Mouse (Mus musculus) hindbrain, embryonic 12.5 days (tissue): ENCODE data around the gene Mreg. TPM values are rescaled to one million over a fixed set of nuclear protein-coding genes. Genes with fewer than 3 reads are reported as not detected.

Source experiments
- ATAC-seq: fragments of 200-750 bp; cut with Nextera tagmentation; 2 replicates; pipeline ENCODE4 v1.8.0; 2017; ENCODE audit warnings: moderate TSS enrichment; ENCODE audit not compliant: low FRiP score
- H3K27ac ChIP-seq: fragments of 300-500 bp; sonication (generic); 2 replicates; pipeline ENCODE4 v1.5.1; 2016; ENCODE audit warnings: mild to moderate bottlenecking
- H3K27me3 ChIP-seq: fragments of 300-500 bp; sonication (generic); 2 replicates; pipeline ENCODE4 v1.6.1; 2016; ENCODE audit warnings: mild to moderate bottlenecking
- H3K36me3 ChIP-seq: fragments of 300-500 bp; sonication (generic); 2 replicates; pipeline ENCODE4 v1.6.1; 2016; ENCODE audit warnings: mild to moderate bottlenecking
- H3K4me1 ChIP-seq: fragments of 300-500 bp; sonication (generic); 2 replicates; pipeline ENCODE4 v1.6.1; 2016
- H3K4me2 ChIP-seq: fragments of 300-500 bp; sonication (generic); replicated peaks from 2 replicates; pipeline ENCODE4 v1.6.1; 2016; ENCODE audit warnings: mild to moderate bottlenecking
- H3K4me3 ChIP-seq: fragments of 300-500 bp; sonication (generic); 2 replicates; pipeline ENCODE4 v1.5.1; 2016; ENCODE audit warnings: mild to moderate bottlenecking
- H3K9ac ChIP-seq: fragments of 300-500 bp; sonication (generic); 2 replicates; pipeline ENCODE4 v1.6.1; 2016; ENCODE audit warnings: mild to moderate bottlenecking, moderate library complexity
- H3K9me3 ChIP-seq: fragments of 300-500 bp; sonication (generic); replicated peaks from 2 replicates; pipeline ENCODE4 v1.6.1; 2016; ENCODE audit warnings: mild to moderate bottlenecking
- WGBS: fragments of 180-500 bp; shearing (Covaris S2); methylation state at CpG from one replicate; pipeline ENCODE4 v1.1.7; 2016; 5-methylcytosine and 5-hydroxymethylcytosine counted together
- polyA plus RNA-seq: library from polyadenylated mRNA; unstranded; fragments of >200 nt; fragmentation: Nextera tagmentation; extraction: Ambion mirVana; gene quantifications from 2 replicates; pipeline ENCODE4 v1.2.1, GENCODE M21; 2016

Mreg gene
- polyA plus RNA-seq, 1 experiment from 2014 or later = 11.9 TPM

GRCm38 (mm10) chr1:72141893-72142480, 70.1 kb downstream of the Mreg start:
- H3K27ac ChIP-seq = no peak overlapping the region
- 4% methylated on average over 11 of the region's 11 CpGs for WGBS
- H3K4me1 ChIP-seq = peaks cover 3% of the 10 kb centered on the region; the same call in 1 of the 2 replicates
- peak; percentile 80; the same call in 1 of the 2 replicates for ATAC-seq
- H3K36me3 ChIP-seq = no peaks in the 10 kb centered on the region
- peak overlapping the region; percentile 7; the same call in 1 of the 2 replicates for H3K4me3 ChIP-seq
- no peak overlapping the region for H3K9ac ChIP-seq
- H3K4me2 ChIP-seq = peak overlapping the region; percentile 46
- no peaks in the 10 kb centered on the region for H3K27me3 ChIP-seq
- no peaks in the 10 kb centered on the region for H3K9me3 ChIP-seq

DNA sequence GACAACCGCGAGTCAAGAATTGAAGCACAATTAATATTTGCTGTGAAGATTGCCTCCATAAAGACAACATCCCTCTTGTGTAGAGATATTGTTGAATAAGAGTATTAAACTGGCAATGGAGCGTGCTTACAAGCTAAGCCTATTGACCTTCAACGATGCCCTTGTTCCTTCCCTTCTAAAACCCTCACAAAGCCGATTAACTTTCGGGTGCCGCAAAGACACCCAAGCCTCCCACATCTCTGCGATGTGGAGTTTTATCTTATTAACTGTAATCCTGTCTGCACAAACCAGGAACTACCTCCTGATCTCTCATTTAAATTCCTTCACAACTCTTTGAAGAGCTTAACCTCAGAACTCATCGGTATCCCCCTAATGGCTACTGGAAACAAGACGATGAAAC, 76.0 kb downstream of the Mreg start:
- ATAC-seq = no peak
- Histone ChIP-seq H3K36me3 (no peaks in the 10 kb centered on the region), H3K9ac (no peak overlapping the region), H3K27ac (no peak overlapping the region), H3K4me3 (no peak overlapping the region), H3K4me1 (no peaks in the 10 kb centered on the region), H3K27me3 (no peaks in the 10 kb centered on the region), H3K9me3 (peaks cover 7% of the 10 kb centered on the region), H3K4me2 (no peak overlapping the region)
- 95% methylated on average over 10 of the region's 10 CpGs for WGBS

- no peak for ATAC-seq
- Histone ChIP-seq H3K27me3 (no peaks in the 10 kb centered on the region), H3K36me3 (no peaks in the 10 kb centered on the region), H3K9me3 (peaks cover 7% of the 10 kb centered on the region), H3K9ac (no peak overlapping the region), H3K4me1 (no peaks in the 10 kb centered on the region), H3K4me2 (no peak overlapping the region), H3K27ac (no peak overlapping the region), H3K4me3 (no peak overlapping the region)
- WGBS = 53% methylated on average over 1 of the region's 1 CpGs
Observed at GRCm38 (mm10) chr1:72134534-72134933, 77.6 kb downstream of the Mreg start.

DNA sequence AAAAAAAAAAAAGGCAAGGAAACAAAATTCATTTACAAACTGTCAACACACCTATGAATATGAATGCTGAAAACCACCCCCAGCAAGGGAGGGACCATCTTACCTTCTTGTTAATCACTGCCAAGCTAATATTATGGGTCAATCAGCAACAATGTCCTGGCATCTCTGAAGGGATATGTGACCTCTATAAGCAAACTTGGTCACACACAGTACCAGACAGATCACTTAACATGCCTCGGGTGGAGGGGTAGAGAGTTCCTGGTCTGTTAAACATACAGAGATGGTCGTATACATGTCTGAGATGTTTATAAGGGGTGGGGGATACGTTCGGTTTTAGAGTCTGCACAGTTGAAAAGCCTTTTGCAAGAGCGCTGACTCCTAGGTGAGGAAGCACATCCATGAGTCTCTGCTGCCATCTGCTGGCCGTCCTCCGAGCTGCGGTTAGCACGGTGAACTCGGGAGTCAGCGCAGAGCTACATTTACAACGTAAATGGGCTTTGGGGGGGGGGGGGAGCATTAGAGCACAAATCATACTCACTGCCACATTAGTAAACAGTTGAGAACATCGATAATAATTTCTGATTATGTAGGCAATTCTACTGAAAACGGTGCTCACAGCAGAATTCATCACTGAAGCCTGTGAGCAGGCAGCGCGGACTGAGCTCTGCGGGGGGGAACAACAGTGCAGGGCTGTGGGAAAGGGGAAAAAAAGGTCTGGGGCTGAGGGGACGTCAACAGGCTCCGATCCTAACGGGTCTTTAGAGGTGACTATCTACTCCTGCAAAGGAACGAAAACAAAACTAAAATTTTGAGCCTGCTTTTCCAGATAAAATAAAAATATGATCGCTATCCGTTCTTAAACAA, 88.4 kb downstream of the Mreg start:
- peak; percentile 85 for ATAC-seq
- 26% methylated on average over 23 of the region's 23 CpGs for WGBS
- Histone ChIP-seq H3K27me3 (no peaks in the 10 kb centered on the region), H3K9me3 (no peaks in the 10 kb centered on the region), H3K4me1 (peaks cover 2% of the 10 kb centered on the region; the same call in 1 of the 2 replicates), H3K36me3 (no peaks in the 10 kb centered on the region), H3K9ac (no peak overlapping the region), H3K4me2 (peak overlapping the region; percentile 40), H3K4me3 (no peak overlapping the region), H3K27ac (no peak overlapping the region)

DNA sequence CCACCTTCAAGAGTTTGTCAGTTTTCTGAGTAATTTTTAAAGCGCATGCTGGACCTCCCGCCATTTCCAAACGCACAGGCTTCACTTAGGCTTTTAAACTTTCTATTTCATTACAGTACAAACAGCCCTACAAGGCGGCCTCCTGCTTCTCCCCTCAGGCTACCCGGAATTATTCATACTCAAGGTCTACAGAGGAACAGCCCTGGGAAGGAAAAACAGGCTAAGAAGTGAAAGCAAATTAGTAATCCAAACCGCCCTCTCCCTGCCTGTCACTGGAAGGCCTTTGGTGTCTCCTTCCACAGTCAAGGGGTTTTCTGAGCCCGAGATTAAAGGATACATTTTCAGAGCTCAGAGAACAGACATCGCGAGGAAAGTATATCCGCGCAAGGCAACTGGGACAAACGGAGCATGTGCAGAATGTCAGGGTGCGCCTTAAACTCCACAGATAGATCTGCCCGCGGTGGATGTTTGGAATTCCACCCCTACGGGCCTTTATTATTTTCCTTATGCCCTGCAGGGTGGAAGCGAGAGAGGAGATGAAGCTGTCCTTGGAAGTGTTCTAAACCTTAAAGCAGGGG, 90.4 kb downstream of the Mreg start:
- no peak overlapping the region for H3K9ac ChIP-seq
- no peak for ATAC-seq
- no peaks in the 10 kb centered on the region for H3K27me3 ChIP-seq
- H3K36me3 ChIP-seq = no peaks in the 10 kb centered on the region
- H3K27ac ChIP-seq = no peak overlapping the region
- peaks cover 2% of the 10 kb centered on the region; the same call in 1 of the 2 replicates for H3K4me1 ChIP-seq
- 81% methylated on average over 17 of the region's 17 CpGs for WGBS
- H3K4me3 ChIP-seq = no peak overlapping the region
- no peaks in the 10 kb centered on the region for H3K9me3 ChIP-seq
- H3K4me2 ChIP-seq = no peak overlapping the region

DNA sequence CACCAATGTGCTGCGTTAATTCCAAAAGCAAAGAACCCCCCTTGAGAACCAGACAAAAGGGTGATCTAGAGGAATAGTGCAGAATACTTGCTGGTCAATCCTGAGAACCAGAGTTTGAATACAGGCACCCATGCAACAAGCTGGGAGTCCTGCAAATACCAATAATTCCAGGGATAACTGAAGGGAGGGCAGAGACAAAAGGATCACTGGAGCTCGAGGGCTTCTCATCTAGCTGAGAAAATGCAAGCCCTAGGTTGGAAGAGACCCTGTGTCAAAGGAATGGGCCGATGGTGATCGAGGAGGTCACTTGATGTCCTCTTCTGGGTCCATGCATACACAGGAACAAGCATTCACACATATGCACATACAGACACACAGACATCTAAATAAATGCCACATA, 92.1 kb downstream of the Mreg start:
- ATAC-seq = no peak
- WGBS = 65% methylated on average over 4 of the region's 4 CpGs

GRCm38 (mm10) chr1:72114206-72114605, 97.9 kb downstream of the Mreg start:
- WGBS = 75% methylated on average over 5 of the region's 5 CpGs
- no peak for ATAC-seq
- no peaks in the 10 kb centered on the region for H3K4me1 ChIP-seq
- no peak overlapping the region for H3K4me3 ChIP-seq
- no peak overlapping the region for H3K9ac ChIP-seq
- no peaks in the 10 kb centered on the region for H3K27me3 ChIP-seq
- no peaks in the 10 kb centered on the region for H3K9me3 ChIP-seq
- H3K4me2 ChIP-seq = no peak overlapping the region
- no peak overlapping the region for H3K27ac ChIP-seq
- H3K36me3 ChIP-seq = no peaks in the 10 kb centered on the region

More for the DNA sequence above, 92.1 kb downstream of the Mreg start:
- Histone ChIP-seq H3K9me3 (no peaks in the 10 kb centered on the region), H3K4me1 (peaks cover 2% of the 10 kb centered on the region; the same call in 1 of the 2 replicates), H3K27me3 (no peaks in the 10 kb centered on the region), H3K4me3 (no peak overlapping the region), H3K36me3 (no peaks in the 10 kb centered on the region), H3K4me2 (no peak overlapping the region), H3K9ac (no peak overlapping the region), H3K27ac (no peak overlapping the region)

Other genes with a start within 250 kb of the Mreg start
- gene Pecr, start 72.0 kb upstream of the Mreg start, polyA plus RNA-seq = 13.2 and 16.5 TPM in 2 replicates
- 31.0 and 36.0 TPM in 2 replicates for gene Tmem169, start 72.1 kb upstream of the Mreg start, polyA plus RNA-seq
- 44.0 and 47.0 TPM in 2 replicates for gene Xrcc5, start 95.1 kb upstream of the Mreg start, polyA plus RNA-seq